Mouse (Mus musculus) central nervous system, embryonic 14 days (tissue): ENCODE data around the gene Mast4. TPM values are rescaled to one million over a fixed set of nuclear protein-coding genes. Genes with fewer than 3 reads are reported as not detected.

Experiments used
- polyA plus RNA-seq: library from polyadenylated mRNA; depleted of rRNA; stranded (reverse); fragments of >200 nt; gene quantifications from 2 replicates; pipeline ENCODE4 v1.2.3, GENCODE M21; 2012; rRNA removed

Mast4 gene
- 14.2 and 17.3 TPM in 2 replicates for polyA plus RNA-seq

DNA sequence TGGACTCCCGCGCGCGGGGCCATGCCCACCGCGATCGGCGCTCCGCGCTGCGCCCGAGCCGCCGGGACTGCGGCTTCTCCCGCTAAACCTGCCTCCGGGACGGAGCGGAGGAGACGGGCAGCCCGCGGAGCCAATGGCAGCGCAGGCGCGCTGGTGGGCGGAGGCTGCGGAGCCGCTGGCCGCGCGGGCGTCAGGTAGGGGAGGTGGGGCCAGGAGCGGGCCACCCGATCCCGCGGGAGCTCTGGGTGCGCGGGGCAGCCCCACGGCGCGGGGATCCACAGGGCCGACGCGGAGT is at the start of gene Mast4:
TSS of gene Mast4 (minus strand) at position 106 of the 295 bp plus-strand sequence.

DNA sequence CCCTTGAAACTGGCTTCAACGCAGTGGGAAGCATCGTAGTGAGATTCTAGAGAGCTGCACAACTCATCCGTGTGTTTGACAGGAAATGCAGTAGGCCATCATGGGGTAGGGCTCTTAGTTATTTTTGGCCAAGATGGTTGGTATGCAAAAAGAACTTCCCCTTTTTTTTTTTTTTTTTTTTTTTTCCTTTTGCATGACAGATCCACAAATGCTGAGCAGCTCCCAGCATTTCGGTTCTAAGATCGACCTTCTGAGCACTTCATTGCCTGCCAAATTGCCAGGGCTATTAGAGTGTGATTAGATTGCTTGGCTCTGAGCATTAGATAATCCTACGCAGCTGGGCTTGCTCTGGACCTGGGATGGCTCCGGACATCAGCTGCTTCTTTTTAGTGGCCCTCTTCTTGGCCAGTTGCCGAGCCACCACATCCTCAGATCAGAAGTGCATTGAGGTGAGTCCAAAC is 640.9 kb downstream of the Mast4 start, which contains the start of gene Cd180:
TSS of gene Cd180 (plus strand) at position 218 of the 461 bp plus-strand sequence.

